ENCODE assay signal across 8 mouse cellular contexts in genomic region chr3:95674236-95674635, GRCm38 (mm10). TPM values are rescaled to one million over a fixed set of nuclear protein-coding genes. Genes with fewer than 3 reads are reported as not detected.
A peak's percentile ranks its signal among the peaks of the same experiment; 100 is the strongest.
DNase-seq lines count a peak whose midpoint lies in the region; ATAC-seq lines count a peak whose summit lies in the region.

No protein-coding gene starts in this region.

- H3K9me3 ChIP-seq in intestine, embryonic 14.5 days (ENCODE audit: control insufficient read depth, low read length): no peaks in the 10 kb centered on the region

- ATAC-seq in intestine, embryonic 14.5 days (replicated peaks; ENCODE audit: low FRiP score, low TSS enrichment, low read depth): peak; percentile 48

- H3K4me3 ChIP-seq in intestine, embryonic 14.5 days (ENCODE audit: low read depth, low read length): no peak overlapping the region

- intact Hi-C loops in gastrocnemius, postnatal 14 days (cut with DNase I; ENCODE audit: low total_unique reads): no loop called here
- intact Hi-C loops in left cerebral cortex, postnatal 36 days (cut with DNase I): no loop called here

- H3K36me3 ChIP-seq in intestine, embryonic 14.5 days (ENCODE audit: control insufficient read depth, insufficient read depth, low read length): no peaks in the 10 kb centered on the region

- peak overlapping the region; percentile 36 for H3K4me2 ChIP-seq in intestine, embryonic 14.5 days (ENCODE audit: low read length)

- 0% methylated on average over 1 of the region's 2 CpGs for WGBS in intestine, embryonic 14.5 days

- H3K27me3 ChIP-seq in intestine, embryonic 14.5 days (replicated peaks; ENCODE audit: control insufficient read depth, insufficient read depth, low read length): no peaks in the 10 kb centered on the region

- H3K9ac ChIP-seq in intestine, embryonic 14.5 days (ENCODE audit: low read length): no peak overlapping the region

- peak; percentile 62 for DNase-seq in embryo, embryonic 10 days (ENCODE audit: low spot score)
- no peak for DNase-seq in embryo, embryonic 9.5 days (ENCODE audit: extremely low spot score)
- peak; percentile 63 for DNase-seq in adrenal gland, postnatal 25 days
- DNase-seq in gastrocnemius, postnatal 14 days: peak; percentile 85
- no peak for DNase-seq in intestine, embryonic 14.5 days (ENCODE audit: low spot score)
- peak; percentile 92 to 94 for DNase-seq in lung, adult 18-20 months
- peak; percentile 75 to 86 for DNase-seq in spleen, postnatal 10 days (ENCODE audit: low spot score in 2 of 2)
- no peak for DNase-seq in left cerebral cortex, postnatal 36 days (ENCODE audit: low spot score in 2 of 2)

- H3K27ac ChIP-seq in intestine, embryonic 14.5 days (ENCODE audit: low read depth): peak overlapping the region; percentile 96

- H3K4me1 ChIP-seq in intestine, embryonic 14.5 days (replicated peaks; ENCODE audit: control insufficient read depth, insufficient read depth, low read length): peaks cover 44% of the 10 kb centered on the region

RNA-seq across cellular contexts. Expression of gene Adamtsl4, which starts 13.5 kb away (rescaled TPM):
- 5.6 and 6.1 TPM in 2 replicates for total RNA-seq in adrenal gland, postnatal 25 days (2021)
- 10 to 100 TPM; 27.1 to 50.8 TPM for total RNA-seq in gastrocnemius, postnatal 14 days (2021)
- polyA plus RNA-seq in intestine, embryonic 14.5 days (2014; fragmentation: Nextera tagmentation; extraction: Ambion mirVana): 1.2 and 2.6 TPM in 2 replicates
- total RNA-seq in left cerebral cortex, postnatal 36 days (2021): 1 to 10 TPM; 4.2 to 4.9 TPM

RNA-seq across cellular contexts. Expression of gene Mcl1, which starts 15.6 kb away (rescaled TPM):
- total RNA-seq in adrenal gland, postnatal 25 days (2021): 165 and 167 TPM in 2 replicates
- 100 to 1,000 TPM in 1 of 2 experiments, 10 to 100 TPM in 1; 98.8 to 124 TPM for total RNA-seq in gastrocnemius, postnatal 14 days (2021)
- 49.8 and 57.5 TPM in 2 replicates for polyA plus RNA-seq in intestine, embryonic 14.5 days (2014; fragmentation: Nextera tagmentation; extraction: Ambion mirVana)
- 10 to 100 TPM; 49.9 to 56.5 TPM for total RNA-seq in left cerebral cortex, postnatal 36 days (2021)

RNA-seq across cellular contexts. Expression of gene Ensa, which starts 49.4 kb away (rescaled TPM):
- total RNA-seq in adrenal gland, postnatal 25 days (2021): 86.4 and 93.1 TPM in 2 replicates
- 10 to 100 TPM; 78.4 to 79.8 TPM for total RNA-seq in gastrocnemius, postnatal 14 days (2021)
- polyA plus RNA-seq in intestine, embryonic 14.5 days (2014; fragmentation: Nextera tagmentation; extraction: Ambion mirVana): 71.8 and 75.6 TPM in 2 replicates
- total RNA-seq in left cerebral cortex, postnatal 36 days (2021): 100 to 1,000 TPM; 361 to 394 TPM

Comparison
In these comparisons a context has a peak if more than half of its experiments do, and no peak if none do; other contexts are left out.
1. DNase-seq: peak in embryo, embryonic 10 days (single experiment), adrenal gland, postnatal 25 days (single experiment), gastrocnemius, postnatal 14 days (single experiment), lung, adult 18-20 months (2 of 2) and spleen, postnatal 10 days (2 of 2); none in embryo, embryonic 9.5 days (single experiment), intestine, embryonic 14.5 days (single experiment) and left cerebral cortex, postnatal 36 days (0 of 2).